Mouse (Mus musculus) layer of hippocampus, adult 8-10 months (tissue): ENCODE measurements around the gene Ogdh. TPM values are rescaled to one million over a fixed set of nuclear protein-coding genes. Genes with fewer than 3 reads are reported as not detected.

ENCODE experiments used
- DNase-seq, 2 experiments: peaks; one replicate each; pipeline ENCODE4 v3.0.0; 2022; ENCODE audit warnings: low spot score in 2 of 2
- microRNA-seq, 2 experiments: library from miRNA; unstranded; fragments of <30 nt; microRNA quantifications; one replicate each; pipeline ENCODE4 v1.2.0; 2022
- total RNA-seq, 4 experiments: library from RNA; stranded (reverse); gene quantifications; 2 replicates each; pipeline ENCODE4 v1.2.4; 2022

Gene Ogdh
- total RNA-seq, 4 experiments from 2014 or later = 218 to 238 (median 227) TPM

- DNase-seq = no peak
These were observed 113.5 kb downstream of the Ogdh start for GRCm38 (mm10) chr11:6404699-6405566.

- no peak for DNase-seq
These were observed 114.2 kb downstream of the Ogdh start for GRCm38 (mm10) chr11:6405591-6406081.

Small RNA genes lying within 50 kb of the gene (microRNA-seq; reads per million reads assigned to microRNA genes)
- gene Mir7651 = 1.0 to 1.6 reads per million in 2 experiments

Other genes with a start within 250 kb of the Ogdh start
- gene Camk2b, start 225.3 kb upstream of the Ogdh start, total RNA-seq = 1,000 to 10,000 TPM in 2 of 4 experiments, 100 to 1,000 TPM in 2; 958 to 1,016 (median 997) TPM
- under 1 TPM; 0.27 to 0.39 (median 0.29) TPM for gene A730071L15Rik, start 91.6 kb upstream of the Ogdh start, total RNA-seq
- 100 to 1,000 TPM; 124 to 133 (median 129) TPM for gene Nudcd3, start 91.2 kb upstream of the Ogdh start, total RNA-seq
- gene Npc1l1, start 61.5 kb upstream of the Ogdh start, total RNA-seq = under 1 TPM; 0.11 to 0.68 (median 0.48) TPM
- gene Ddx56, start 23.9 kb upstream of the Ogdh start, total RNA-seq = 10 to 100 TPM; 45.9 to 52.9 (median 47.5) TPM
- gene Tmed4, start 16.8 kb upstream of the Ogdh start, total RNA-seq = 100 to 1,000 TPM in 2 of 4 experiments, 10 to 100 TPM in 2; 96.3 to 107 (median 101) TPM
- gene Zmiz2, start 97.4 kb downstream of the Ogdh start, total RNA-seq = 100 to 1,000 TPM; 157 to 169 (median 159) TPM
- 1,000 to 10,000 TPM; 1,319 to 1,646 (median 1,558) TPM for gene Ppia, start 123.8 kb downstream of the Ogdh start, total RNA-seq
- gene H2afv, start 152.8 kb downstream of the Ogdh start, total RNA-seq = 10 to 100 TPM; 26.4 to 39.8 (median 36.9) TPM
- 100 to 1,000 TPM; 202 to 239 (median 220) TPM for gene Purb, start 184.3 kb downstream of the Ogdh start, total RNA-seq
- gene Myo1g, start 229.3 kb downstream of the Ogdh start, total RNA-seq = 1 to 10 TPM in 1 of 4 experiments, under 1 TPM in 3; 0.39 to 1.3 (median 0.51) TPM